ENCODE assay signal across 16 mouse cellular contexts in genomic region chr8:84194224-84194743, GRCm38 (mm10). TPM values are rescaled to one million over a fixed set of nuclear protein-coding genes. Genes with fewer than 3 reads are reported as not detected.
"Had no signal": no experiment of that assay in that cellular context is flagged by ENCODE, and none has a peak within 500 bp of the region (broad histone marks: within the 10 kb centered on the region; RNA-seq: fewer than 3 reads in every experiment).

No protein-coding gene starts in this region.

- H3K27ac ChIP-seq: kidney, embryonic 15.5 days; liver, embryonic 14.5 days; midbrain, embryonic 15.5 days; neural tube, embryonic 13.5 days had no signal

- H3K9ac ChIP-seq: kidney, embryonic 15.5 days; limb, embryonic 13.5 days; liver, embryonic 14.5 days; midbrain, embryonic 15.5 days; neural tube, embryonic 13.5 days had no signal

- DNase-seq: kidney, adult 2 months; kidney, postnatal 14 days; lung, adult 2 months; lung, postnatal 36 days; right cerebral cortex, postnatal 25 days; thymus, adult 2 months; thymus, postnatal 25 days had no signal

- H3K4me3 ChIP-seq: kidney, embryonic 15.5 days; limb, embryonic 13.5 days; midbrain, embryonic 15.5 days; neural tube, embryonic 13.5 days had no signal

- H3K36me3 ChIP-seq: kidney, embryonic 15.5 days; limb, embryonic 13.5 days; midbrain, embryonic 15.5 days; neural tube, embryonic 13.5 days had no signal

- H3K27me3 ChIP-seq: kidney, embryonic 15.5 days; limb, embryonic 13.5 days; midbrain, embryonic 15.5 days; neural tube, embryonic 13.5 days had no signal

- H3K4me2 ChIP-seq: kidney, embryonic 15.5 days; limb, embryonic 13.5 days; midbrain, embryonic 15.5 days; neural tube, embryonic 13.5 days had no signal

- H3K9me3 ChIP-seq: kidney, embryonic 15.5 days; limb, embryonic 13.5 days; midbrain, embryonic 15.5 days; neural tube, embryonic 13.5 days had no signal

- ATAC-seq: lung, postnatal 0 days; midbrain, embryonic 15.5 days had no signal

RNA-seq across cellular contexts. Expression of gene Nanos3, which starts 9.3 kb away (rescaled TPM):
- total RNA-seq: liver, adult 2 months; monocyte, adult 5-6 weeks had no signal
- polyA plus RNA-seq: liver, adult 2 months; urinary bladder, adult 2 months had no signal

RNA-seq across cellular contexts. Expression of gene 4930432K21Rik, which starts 46.5 kb away (rescaled TPM):
- total RNA-seq: liver, adult 2 months had no signal
